Mouse (Mus musculus) MEL (cell line): ENCODE measurements around the gene Ptpro. TPM values are rescaled to one million over a fixed set of nuclear protein-coding genes. Genes with fewer than 3 reads are reported as not detected.

ENCODE experiments used
- DNase-seq: peaks from one replicate; pipeline ENCODE4 v3.0.0; 2011; ENCODE audit warnings: low read depth, low spot score
- H3K27ac ChIP-seq: 2 replicates; pipeline ENCODE4 v1.5.1; 2012; ENCODE audit warnings: low read depth, mild to moderate bottlenecking, control low read depth, low read length, moderate library complexity; ENCODE audit not compliant: control insufficient read depth
- H3K27me3 ChIP-seq, 2 experiments: fragments of 150-350 bp in 1 of 2; sonication (generic) in 1 of 2; 2 replicates each; pipeline ENCODE4 v1.6.1; 2012; ENCODE audit warnings: low read length in 2 of 2, mild to moderate bottlenecking in 2 of 2, improper control_type of control experiment in 1 of 2, moderate library complexity in 1 of 2; ENCODE audit not compliant: insufficient read depth in 2 of 2, control insufficient read depth in 1 of 2
- H3K36me3 ChIP-seq, 2 experiments: 2 replicates each; pipeline ENCODE4 v1.6.1; 2012 to 2014; ENCODE audit warnings: low read length in 2 of 2, improper control_type of control experiment in 1 of 2, inconsistent platforms in 1 of 2, mild to moderate bottlenecking in 1 of 2; ENCODE audit not compliant: insufficient read depth in 2 of 2, control insufficient read depth in 1 of 2
- H3K4me1 ChIP-seq, 2 experiments: fragments of 150-350 bp in 1 of 2; sonication (generic) in 1 of 2; 2 replicates each; pipeline ENCODE4 v1.6.1; 2012; ENCODE audit warnings: low read length in 2 of 2, improper control_type of control experiment in 1 of 2, mild to moderate bottlenecking in 1 of 2; ENCODE audit not compliant: insufficient read depth in 2 of 2, control insufficient read depth in 1 of 2
- H3K4me3 ChIP-seq, 2 experiments: fragments of 150-350 bp in 1 of 2; sonication (generic) in 1 of 2; 2 replicates each; pipeline ENCODE4 v1.5.1; 2012; ENCODE audit warnings: low read depth in 2 of 2, low read length in 2 of 2, mild to moderate bottlenecking in 2 of 2, moderate library complexity in 2 of 2, control low read depth in 1 of 2, improper control_type of control experiment in 1 of 2; ENCODE audit not compliant: control insufficient read depth in 1 of 2, insufficient read depth in 1 of 2
- H3K79me2 ChIP-seq: 2 replicates; pipeline ENCODE4 v1.6.1; 2012; ENCODE audit warnings: mild to moderate bottlenecking, low read length, moderate library complexity; ENCODE audit not compliant: control insufficient read depth, poor library complexity, insufficient read depth
- H3K9ac ChIP-seq: 2 replicates; pipeline ENCODE4 v1.6.1; 2012; ENCODE audit warnings: low read depth, mild to moderate bottlenecking, control low read depth, low read length, moderate library complexity; ENCODE audit not compliant: control insufficient read depth, poor library complexity, severe bottlenecking
- H3K9me3 ChIP-seq: fragments of 150-350 bp; sonication (generic); replicated peaks from 2 replicates; pipeline ENCODE4 v1.6.1; 2012; ENCODE audit warnings: mild to moderate bottlenecking, low read length, improper control_type of control experiment, moderate library complexity; ENCODE audit not compliant: insufficient read depth
- BHLHE40 ChIP-seq: IDR thresholded peaks from 2 replicates; pipeline ENCODE4 v1.6.1; 2012; ENCODE audit warnings: low read depth, mild to moderate bottlenecking, inconsistent platforms, low read length, improper control_type of control experiment, borderline replicate concordance
- CHD1 ChIP-seq: IDR thresholded peaks from 2 replicates; pipeline ENCODE4 v1.6.1; 2012; ENCODE audit warnings: low read depth, mild to moderate bottlenecking, inconsistent platforms, low read length, improper control_type of control experiment
- CHD2 ChIP-seq: IDR thresholded peaks from 2 replicates; pipeline ENCODE4 v1.6.1; 2011; ENCODE audit warnings: low read length, improper control_type of control experiment
- ELF1 ChIP-seq: IDR thresholded peaks from 2 replicates; pipeline ENCODE4 v1.6.1; 2014; ENCODE audit warnings: low read depth, mild to moderate bottlenecking, inconsistent platforms, low read length, improper control_type of control experiment, moderate library complexity
- ETS1 ChIP-seq: IDR thresholded peaks from 2 replicates; pipeline ENCODE4 v1.6.1; 2012; ENCODE audit warnings: low read depth, mild to moderate bottlenecking, inconsistent platforms, low read length, improper control_type of control experiment, moderate library complexity
- HCFC1 ChIP-seq: IDR thresholded peaks from 2 replicates; pipeline ENCODE4 v1.6.1; 2012; ENCODE audit warnings: low read depth, mild to moderate bottlenecking, inconsistent platforms, low read length, improper control_type of control experiment, moderate library complexity
- KAT2A ChIP-seq: conservative IDR thresholded peaks from 2 replicates; pipeline ENCODE4 v1.6.1; 2012; ENCODE audit warnings: low read depth, low read length, improper control_type of control experiment, inconsistent platforms
- MAZ ChIP-seq: IDR thresholded peaks from 2 replicates; pipeline ENCODE4 v1.6.1; 2012; ENCODE audit warnings: low read depth, mild to moderate bottlenecking, inconsistent platforms, low read length, improper control_type of control experiment
- MEF2A ChIP-seq: IDR thresholded peaks from 2 replicates; pipeline ENCODE4 v1.6.1; 2014; ENCODE audit warnings: low read depth, mild to moderate bottlenecking, inconsistent platforms, low read length, improper control_type of control experiment; ENCODE audit not compliant: poor library complexity, insufficient replicate concordance, severe bottlenecking; ENCODE audit errors: extremely low read depth
- MYB ChIP-seq: IDR thresholded peaks from 2 replicates; pipeline ENCODE4 v1.6.1; 2011; ENCODE audit warnings: mild to moderate bottlenecking, low read depth, low read length, improper control_type of control experiment
- NRF1 ChIP-seq: IDR thresholded peaks from 2 replicates; pipeline ENCODE4 v1.6.1; 2014; ENCODE audit warnings: low read depth, mild to moderate bottlenecking, inconsistent platforms, low read length, improper control_type of control experiment, moderate library complexity; ENCODE audit not compliant: poor library complexity, insufficient read depth, severe bottlenecking
- POLR2AphosphoS5 ChIP-seq: IDR thresholded peaks from 2 replicates; pipeline ENCODE4 v1.6.1; 2012; ENCODE audit warnings: low read depth, borderline replicate concordance, mild to moderate bottlenecking, inconsistent platforms, low read length, moderate library complexity, mixed read lengths
- SMC3 ChIP-seq: IDR thresholded peaks from 2 replicates; pipeline ENCODE4 v1.6.1; 2011; ENCODE audit warnings: low read depth, low read length, improper control_type of control experiment
- TAL1 ChIP-seq: IDR thresholded peaks from 2 replicates; pipeline ENCODE4 v1.6.1; 2012; ENCODE audit warnings: mild to moderate bottlenecking, inconsistent platforms, low read length, moderate library complexity, mixed read lengths
- TCF12 ChIP-seq: IDR thresholded peaks from 2 replicates; pipeline ENCODE4 v1.6.1; 2014; ENCODE audit warnings: low read depth, mild to moderate bottlenecking, inconsistent platforms, low read length, improper control_type of control experiment, moderate library complexity
- USF1 ChIP-seq: IDR thresholded peaks from 2 replicates; pipeline ENCODE4 v1.6.1; 2014; ENCODE audit warnings: low read depth, mild to moderate bottlenecking, inconsistent platforms, low read length, improper control_type of control experiment, moderate library complexity
- ZNF384 ChIP-seq: IDR thresholded peaks from 2 replicates; pipeline ENCODE4 v1.6.1; 2012; ENCODE audit warnings: low read depth, mild to moderate bottlenecking, inconsistent platforms, low read length, improper control_type of control experiment
- polyA plus RNA-seq, 2 experiments: library from polyadenylated mRNA; stranded (reverse) in 1 of 2; unstranded in 1 of 2; fragments of >175 nt in 1 of 2; fragments of >200 nt in 1 of 2; gene quantifications; 2 replicates each; pipeline versions ENCODE4 v1.2.1 to v1.2.4; 2012; ENCODE audit warnings: low replicate concordance in 2 of 2, low read depth in 1 of 2; ENCODE audit not compliant: insufficient read length in 2 of 2, insufficient read depth in 1 of 2, missing spikeins in 1 of 2
- total RNA-seq: library from RNA; depleted of rRNA; stranded (reverse); fragments of 300-350 nt; gene quantifications from 2 replicates; pipeline ENCODE4 v1.2.3, GENCODE M21; 2012

The Ptpro gene
- total and polyA plus RNA-seq, 3 experiments = not detected

DNA sequence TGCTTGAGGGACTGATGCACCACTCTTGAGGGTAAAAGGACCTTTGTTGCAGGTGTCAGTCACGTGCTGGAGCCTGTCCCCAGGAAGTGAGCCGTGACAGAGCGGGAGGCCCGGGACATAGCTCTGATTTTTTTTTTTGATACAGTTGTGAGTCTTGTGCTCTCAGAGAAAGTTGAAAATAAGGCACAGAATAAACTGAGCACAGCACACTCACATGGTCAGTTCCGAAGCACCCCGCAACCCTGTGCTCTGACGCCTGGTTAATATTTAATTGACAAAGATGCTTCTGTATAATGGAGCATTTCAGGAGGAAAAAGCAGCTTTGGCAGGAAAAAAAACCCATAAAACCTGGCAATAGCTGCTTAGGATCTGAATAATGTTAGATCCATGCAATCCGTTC is 118.6 kb downstream of the Ptpro start (continued):
- TF ChIP-seq CHD2 = no peak

DNA sequence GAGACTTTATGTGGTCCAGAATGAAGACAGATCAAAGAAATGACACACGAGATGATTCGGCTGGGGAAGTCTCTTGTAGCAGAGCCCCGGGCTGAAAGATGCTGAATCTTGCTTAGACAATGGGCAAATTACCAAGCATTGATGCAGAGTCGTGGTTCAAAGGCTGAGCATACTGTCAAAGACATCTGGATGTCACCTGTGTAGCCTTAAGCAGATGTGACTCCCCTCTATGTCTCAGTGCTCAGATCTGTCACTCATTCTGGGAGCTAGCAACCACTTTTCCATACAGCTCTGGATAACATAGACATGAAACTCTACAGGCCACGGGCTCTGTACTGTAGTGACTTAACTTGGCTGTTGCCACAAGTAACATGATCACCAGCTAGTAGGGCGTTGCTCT is 119.3 kb downstream of the Ptpro start:
- no peak for DNase-seq
- TF ChIP-seq KAT2A = no peak
- TF ChIP-seq BHLHE40 = no peak
- TF ChIP-seq MYB = no peak
- TF ChIP-seq MAZ = no peak
- no peak for TF ChIP-seq CHD1
- no peak for TF ChIP-seq NRF1
- TF ChIP-seq MEF2A = no peak
- TF ChIP-seq USF1 = no peak
- TF ChIP-seq ELF1 = no peak
- TF ChIP-seq SMC3 = no peak
- TF ChIP-seq CHD2 = no peak
- no peak for TF ChIP-seq TAL1
- TF ChIP-seq ETS1 = no peak
- H3K4me1 ChIP-seq = no peaks in the 10 kb centered on the region
- no peaks in the 10 kb centered on the region for H3K27me3 ChIP-seq
- no peak overlapping the region for H3K4me3 ChIP-seq
- no peaks in the 10 kb centered on the region for H3K36me3 ChIP-seq
- no peak overlapping the region for H3K9ac ChIP-seq
- no peaks in the 10 kb centered on the region for H3K9me3 ChIP-seq
- H3K79me2 ChIP-seq = no peaks in the 10 kb centered on the region
- no peak overlapping the region for H3K27ac ChIP-seq

DNA sequence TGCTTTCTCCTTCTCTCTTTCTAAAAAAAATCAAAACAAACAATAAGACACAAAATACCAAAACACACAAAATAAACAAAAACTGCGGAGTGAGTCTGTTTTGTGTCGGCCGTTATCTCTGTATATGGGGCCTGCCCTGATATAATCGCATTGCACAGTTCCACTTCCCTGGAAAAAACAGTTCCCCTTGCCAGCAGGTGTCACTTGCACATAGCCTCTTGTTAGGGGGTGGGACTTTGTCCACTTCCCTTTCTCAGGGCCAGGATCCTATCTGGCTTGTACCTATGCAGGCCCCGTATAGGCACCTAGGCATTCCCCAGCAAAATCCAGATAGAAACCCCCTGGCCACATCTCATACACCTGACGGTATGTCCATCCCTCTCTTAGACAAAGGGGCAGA is 121.8 kb downstream of the Ptpro start:
- no peak overlapping the region for H3K27ac ChIP-seq
- no peaks in the 10 kb centered on the region for H3K4me1 ChIP-seq
- no peak overlapping the region for H3K4me3 ChIP-seq
- no peaks in the 10 kb centered on the region for H3K36me3 ChIP-seq
- DNase-seq = no peak
- no peaks in the 10 kb centered on the region for H3K27me3 ChIP-seq
- TF ChIP-seq HCFC1 (no peak), POLR2AphosphoS5 (no peak), ZNF384 (no peak), TCF12 (no peak)
- H3K9me3 ChIP-seq = no peaks in the 10 kb centered on the region
- H3K9ac ChIP-seq = no peak overlapping the region
- no peaks in the 10 kb centered on the region for H3K79me2 ChIP-seq
